Mouse (Mus musculus) embryo, embryonic 10.5 days (tissue): ENCODE measurements at regions not wholly inside any gene's neighbourhood (a gene's known extent, or its start where the extent isn't known, plus 50 kb on each side); places are given as distances from the start of the nearest gene placed in this dataset.
A peak's percentile ranks its signal among the peaks of the same experiment; 100 is the strongest.

Experiments
- DNase-seq: peaks from one replicate; pipeline ENCODE4 v3.0.0-alpha.2; 2015; ENCODE audit warnings: low spot score

DNA sequence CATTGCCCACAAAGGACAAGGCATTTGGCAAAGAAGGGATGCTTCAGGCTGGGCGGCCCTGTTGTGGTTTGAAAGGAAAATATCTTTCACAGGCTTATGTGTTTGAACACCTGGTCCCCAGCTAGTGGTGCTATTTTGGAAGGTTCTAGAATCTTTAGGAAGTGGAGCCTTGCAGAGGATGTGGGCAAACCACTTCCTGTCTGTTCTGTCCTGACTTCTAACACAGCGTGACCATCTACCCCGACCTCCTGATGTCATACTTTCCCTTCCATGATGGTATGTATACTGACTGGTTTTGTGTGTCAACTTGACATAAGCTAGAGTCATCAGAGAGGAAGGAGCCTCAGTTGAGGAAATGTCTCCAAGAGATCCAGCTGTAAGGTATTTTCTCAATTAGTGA is 97.2 kb upstream of the Cops8 start:
- DNase-seq = no peak

DNA sequence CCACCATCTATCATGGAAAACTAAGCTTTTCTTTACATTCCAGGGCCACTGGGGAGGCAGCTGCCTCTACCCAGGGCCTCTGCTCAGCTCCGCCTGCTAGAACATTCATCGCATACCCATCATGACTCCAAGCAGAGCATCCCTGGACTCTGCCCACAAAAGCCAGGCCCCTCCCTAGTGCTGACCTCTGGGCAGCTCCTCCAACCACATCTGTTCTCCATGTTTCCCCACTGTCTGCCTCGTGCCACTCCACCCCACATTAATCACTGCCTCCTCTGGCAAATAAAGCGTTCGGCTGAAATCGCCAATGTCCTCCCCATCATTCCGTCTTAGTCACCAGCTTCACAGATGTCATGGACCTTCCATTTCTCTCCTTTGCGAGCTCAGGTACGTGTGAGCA is 96.2 kb upstream of the Cops8 start:
- DNase-seq = peak; percentile 61

DNA sequence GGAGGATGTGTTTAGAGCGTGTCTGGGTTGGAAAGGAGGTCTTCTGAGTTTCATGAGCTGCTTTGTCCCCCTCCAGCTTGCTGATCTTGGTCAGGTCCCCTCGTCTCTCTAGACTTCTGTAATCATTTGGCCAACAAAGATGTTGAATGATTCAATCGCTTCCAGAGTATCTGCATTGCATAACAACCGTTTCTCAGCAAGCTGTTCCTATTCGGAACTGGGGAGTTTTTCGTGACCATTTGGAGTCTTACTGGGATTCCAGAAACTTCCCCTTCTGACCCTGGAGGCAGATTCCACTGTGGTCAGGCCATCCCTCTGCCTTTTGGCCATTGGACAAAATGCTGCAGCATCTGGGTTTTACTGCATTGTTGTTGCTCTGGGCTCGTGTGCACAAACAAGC is 93.4 kb upstream of the Cops8 start:
- DNase-seq = no peak

DNA sequence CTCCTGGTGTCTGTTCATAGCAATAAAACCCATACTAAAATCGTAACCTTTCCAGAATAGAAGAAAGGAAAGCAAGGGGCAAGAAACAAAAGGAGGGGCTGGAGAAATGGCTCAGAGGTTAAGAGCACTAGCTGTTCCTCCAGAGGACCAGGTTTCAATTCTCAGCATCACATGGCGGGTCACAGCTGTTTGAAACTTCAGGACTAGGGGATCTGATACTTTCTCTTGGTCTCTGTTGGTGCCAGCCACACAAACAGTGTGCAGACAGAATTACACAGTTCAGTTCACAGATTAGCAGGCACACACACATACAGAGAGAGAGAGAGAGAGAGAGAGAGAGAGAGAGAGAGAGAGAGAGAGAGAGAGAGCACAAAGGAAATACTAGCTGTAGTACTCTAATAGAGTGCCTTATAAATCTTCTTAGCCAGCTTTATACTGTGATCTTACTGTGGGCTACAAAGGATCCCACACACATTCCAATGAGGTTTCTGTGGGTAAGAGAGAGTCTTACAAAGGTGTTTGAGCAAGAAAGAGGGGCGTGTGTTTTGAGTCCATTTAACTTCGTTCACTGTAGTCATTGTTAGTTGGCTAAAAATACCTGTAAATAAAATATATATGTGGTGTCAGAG is 89.2 kb upstream of the Cops8 start:
- no peak for DNase-seq

DNA sequence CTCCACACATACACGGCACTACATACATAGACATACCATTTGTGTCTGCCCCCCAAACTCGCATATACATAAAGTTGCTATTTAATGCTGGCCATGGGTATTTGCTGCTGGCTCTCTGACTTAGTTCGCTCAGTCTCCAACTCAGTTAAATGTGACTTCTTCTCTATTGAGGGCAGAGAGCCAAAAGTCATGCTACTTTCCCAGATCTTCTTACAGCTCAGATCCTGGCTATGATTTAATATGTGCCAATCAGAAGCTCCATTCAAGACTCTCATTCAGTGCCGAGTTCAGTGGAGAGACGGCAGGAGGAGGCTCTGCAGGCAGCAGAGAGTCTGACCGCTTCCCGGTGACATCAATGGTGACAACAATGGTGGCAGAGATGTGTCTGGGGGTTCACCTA is 88.6 kb upstream of the Cops8 start:
- no peak for DNase-seq

DNA sequence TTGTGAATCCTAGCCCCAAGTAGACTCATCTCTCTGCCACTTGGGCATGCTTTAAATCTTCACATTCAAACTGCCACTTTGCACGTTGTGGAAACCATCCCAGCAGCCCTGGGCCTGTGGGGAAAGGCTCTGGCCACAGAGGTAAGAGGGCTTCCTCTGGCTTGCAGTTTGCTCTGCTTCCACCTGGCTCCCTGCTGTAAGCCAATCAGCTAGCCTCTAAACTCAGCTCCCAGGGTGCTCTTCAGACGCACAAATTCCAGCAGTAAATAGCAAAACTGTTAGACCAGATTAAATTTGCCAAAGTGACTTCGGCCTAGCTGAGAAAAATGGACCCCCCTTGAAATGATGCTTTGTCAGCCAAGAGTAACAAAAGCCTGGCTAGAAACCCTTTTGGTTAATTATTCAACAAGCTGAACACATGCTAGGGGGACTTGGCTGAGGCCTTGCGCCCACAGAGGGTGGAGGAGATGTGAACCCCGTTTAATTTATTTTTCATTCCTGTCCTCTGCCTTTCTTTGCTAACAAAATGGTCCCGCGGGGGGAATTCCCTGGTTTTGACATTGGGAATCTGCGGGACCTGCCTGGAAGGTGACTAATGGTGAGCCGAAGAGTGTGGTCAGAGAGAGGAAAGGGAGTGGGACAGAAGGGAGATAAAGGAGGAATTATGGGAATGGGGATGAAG is 84.1 kb upstream of the Cops8 start:
- DNase-seq = no peak

DNA sequence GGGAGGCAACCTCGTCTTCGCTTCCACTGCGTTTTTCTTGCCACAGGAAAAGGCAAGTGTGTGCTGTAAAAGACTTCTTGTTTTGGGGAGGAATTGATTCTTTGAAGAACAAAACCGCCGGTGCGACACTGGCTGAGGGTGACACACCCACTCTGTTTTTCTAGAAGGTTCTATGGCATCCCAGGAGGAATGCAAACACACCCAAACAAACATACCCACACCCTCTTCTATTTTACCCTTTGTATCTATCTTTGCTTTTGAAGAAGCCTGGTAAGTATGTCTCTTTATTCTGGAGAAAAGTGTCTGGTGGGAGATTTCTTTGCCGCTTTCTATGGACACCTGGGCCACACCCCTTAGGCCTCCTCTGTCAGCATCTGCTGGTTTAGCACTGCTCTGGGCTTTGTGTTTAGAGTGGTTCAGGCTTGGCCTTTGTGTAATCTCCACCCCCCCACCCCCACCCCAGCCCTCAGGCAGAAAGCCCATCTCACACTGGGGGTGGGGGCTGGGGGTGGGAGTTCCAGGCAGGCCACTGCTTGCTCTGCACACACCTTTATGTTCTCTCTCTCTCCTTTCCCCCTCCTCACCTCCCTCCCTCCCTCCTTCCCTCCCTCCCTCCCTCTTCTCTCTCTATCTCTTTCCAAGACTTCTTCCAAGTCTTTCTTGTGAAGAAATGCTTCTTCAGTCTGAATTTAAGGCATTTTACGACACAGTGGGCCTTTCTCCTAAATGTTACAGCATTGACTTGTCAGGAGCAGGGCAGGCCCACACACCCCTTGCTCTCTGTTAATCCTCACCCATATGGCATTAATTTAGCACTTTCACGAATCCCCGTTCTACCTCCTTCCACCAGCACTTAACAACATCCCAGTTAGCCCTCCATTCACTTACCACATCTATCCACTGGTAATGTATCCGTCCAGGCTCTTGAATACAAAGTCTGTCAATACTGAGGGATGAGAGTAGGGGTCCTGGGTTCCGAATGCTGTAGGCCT is 83.2 kb upstream of the Cops8 start:
- peak; percentile 50 for DNase-seq

DNA sequence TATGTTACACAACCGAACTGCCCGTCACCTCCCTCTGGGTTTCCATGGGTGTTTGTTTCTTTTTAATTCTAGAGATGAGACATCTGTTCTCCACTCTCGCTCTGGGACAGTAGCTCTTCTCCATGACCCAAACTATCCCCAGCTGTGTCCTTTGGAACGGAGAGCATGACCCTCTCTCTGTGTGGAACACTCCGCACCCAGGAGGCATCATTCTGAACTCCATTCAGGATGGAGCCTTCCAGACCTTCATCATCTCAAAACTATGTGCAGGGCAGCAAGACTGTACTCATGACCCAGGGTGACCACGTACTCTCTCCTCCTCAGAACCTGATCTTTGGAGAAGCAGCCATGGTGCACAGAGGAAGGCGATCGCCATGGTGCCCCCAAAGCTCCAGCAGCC is 80.5 kb upstream of the Cops8 start:
- DNase-seq = no peak

DNA sequence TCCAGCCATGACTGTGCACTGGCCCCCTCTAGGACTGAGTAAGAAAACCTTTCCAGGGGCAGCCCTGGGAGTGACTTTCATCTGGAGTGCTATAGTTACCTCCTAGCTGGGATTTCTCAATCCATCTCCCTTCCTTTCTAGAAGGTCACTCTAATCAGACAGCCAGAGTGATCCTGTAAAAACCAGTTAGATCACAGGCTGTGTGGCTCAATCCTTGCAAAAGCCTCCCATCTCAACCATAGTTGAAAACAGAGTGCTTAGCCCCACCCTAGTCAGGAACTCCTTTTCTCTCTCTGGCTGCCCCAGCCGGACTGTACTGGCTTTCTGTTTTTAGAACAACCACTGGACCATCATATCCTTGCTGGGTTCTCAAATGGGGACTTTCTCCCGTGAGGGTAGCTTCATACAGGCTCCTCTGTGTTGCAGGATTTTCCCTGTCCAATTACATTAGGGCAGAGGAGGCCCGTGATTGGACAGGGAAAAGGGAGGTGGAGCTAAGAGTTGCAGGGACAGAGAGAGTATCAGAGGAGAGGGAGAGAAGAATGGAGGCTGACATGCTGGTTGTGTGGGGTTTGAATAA is 78.0 kb upstream of the Cops8 start:
- no peak for DNase-seq

DNA sequence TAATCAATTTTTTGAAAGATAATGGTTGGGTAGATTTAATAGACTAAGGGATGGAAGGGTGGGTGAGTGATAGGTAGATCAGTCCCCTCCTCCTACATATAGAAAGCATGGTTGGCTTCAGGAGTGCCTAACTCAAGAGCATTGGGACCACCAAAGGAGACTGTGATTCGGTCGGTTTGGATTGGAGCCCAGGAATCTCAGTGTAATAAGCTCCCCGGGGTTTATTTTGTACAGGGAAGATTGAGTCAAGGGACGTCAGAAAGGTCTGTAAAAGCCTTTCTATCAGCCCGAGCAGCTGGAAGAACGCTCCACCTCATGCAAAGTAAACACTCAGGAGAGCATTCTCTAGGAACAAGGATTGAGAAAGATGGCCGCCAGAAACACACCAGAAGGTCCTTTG is 76.5 kb upstream of the Cops8 start:
- DNase-seq = no peak

DNA sequence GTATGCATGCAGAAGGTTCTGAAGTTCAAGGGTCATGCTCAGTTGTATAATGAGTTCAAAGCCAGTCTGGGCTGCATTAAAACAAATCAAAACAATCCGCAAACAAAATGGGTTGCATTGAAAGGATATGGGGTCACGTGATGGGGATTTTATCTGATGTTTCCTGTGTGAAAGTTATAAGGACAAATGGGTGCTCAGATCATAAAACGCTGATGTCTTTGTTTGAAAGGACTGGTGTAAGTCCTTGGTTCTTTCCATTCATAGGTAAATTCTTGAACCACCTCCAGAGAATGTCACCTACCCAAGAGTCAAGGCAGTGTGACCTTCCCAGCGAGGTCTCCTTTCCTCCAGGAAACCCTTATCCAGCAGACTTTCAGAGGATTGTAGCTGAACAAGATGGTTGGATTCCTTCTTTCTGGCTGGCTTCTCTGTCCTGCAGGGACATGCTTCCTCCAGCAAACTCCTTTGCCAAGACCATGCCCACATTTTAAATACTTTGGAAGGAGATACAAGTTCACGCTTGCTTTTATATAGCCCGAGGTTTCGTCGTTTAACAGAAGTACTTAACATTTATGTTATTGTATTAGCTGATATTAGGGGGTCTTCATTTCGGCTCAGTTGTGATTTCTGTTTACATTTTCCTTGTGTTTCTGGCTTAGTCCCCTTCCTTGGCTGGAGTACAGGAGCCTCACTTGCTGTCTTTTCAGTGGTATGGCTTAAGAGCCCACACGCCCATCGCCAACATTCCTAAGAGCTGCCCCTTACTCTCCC is 74.6 kb upstream of the Cops8 start:
- DNase-seq = no peak

DNA sequence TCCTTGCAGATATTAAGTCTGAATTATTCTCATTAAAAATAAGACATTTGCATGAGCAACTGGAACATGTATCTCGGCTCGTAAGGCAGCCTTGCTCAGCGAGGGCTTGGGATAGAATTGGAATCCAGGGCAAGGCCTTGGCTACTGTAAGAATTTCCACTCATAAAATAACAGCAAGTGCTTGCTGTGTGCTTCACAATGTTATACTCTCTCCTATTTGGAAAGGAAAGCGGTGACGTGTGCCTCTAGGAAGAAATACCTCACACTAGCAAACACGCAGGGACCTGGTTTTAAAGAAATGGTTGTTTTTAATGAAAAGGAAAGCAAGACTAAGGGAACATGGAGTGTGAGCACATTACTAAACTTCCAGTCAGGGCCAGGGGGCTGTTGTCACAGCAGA is 69.3 kb upstream of the Cops8 start:
- DNase-seq = no peak

DNA sequence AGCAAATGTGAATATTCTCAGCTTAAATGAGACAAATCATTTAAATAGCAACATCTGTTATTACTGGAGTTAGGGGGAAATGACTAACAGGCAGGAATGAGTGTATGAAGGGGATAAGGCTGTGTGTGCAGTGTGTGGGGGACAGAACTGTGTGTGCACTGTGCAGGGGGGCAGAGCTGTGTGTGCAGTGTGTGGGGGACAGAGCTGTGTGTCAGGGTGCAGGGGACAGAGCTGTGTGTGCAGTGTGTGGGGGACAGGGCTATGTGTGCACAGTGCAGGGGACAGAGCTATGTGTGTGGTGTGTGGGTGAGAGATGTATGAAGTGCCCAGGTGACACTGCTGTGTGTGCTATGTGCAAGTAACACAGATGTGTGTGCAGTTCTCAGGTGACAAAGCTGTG is 66.7 kb upstream of the Cops8 start:
- DNase-seq = no peak

DNA sequence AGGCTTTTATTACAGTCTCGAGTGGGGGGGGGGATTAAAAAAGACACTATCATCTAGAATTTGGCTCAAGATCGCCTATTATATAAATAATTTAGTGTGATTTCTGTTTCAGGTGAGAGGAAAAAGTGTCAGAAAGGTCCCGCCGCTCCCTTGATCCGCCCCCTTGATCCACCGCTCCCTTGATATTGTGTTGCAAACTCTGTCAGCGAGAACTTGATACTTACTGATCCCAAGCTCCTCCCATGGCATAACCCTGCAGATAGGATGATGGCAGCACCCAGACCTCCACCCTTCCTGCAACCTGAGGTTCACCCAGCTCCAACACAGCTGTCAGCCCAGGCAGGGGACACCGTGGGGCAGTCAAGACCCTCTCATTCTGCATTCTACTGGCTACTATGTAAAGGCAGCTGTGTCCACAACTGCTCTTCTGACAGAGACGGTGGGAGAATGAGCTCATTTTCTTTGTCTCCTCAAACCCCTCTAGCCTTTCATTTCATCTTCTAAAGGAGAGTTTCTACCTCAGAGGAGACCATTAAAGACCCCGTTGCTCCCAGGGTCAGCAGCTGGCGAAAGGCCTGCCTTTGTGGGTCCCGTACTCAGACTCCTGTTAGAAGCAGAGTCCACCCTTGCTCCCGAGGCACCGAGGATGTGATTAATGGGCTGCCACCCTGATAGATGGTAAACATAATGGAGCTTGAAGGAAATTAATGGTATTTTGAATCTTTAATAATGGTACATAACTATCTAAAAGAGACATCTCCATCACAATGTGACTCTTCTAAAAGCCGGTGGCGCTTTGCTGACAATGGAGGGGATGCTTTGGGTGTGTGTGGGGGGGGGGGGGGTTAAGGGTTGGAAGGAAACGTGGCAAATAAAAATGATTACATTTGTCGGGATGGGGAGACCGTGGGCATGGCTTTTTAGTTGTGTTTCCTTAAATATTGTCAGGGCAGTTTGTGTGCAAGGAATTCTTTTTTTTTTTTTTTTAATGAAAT is 58.7 kb upstream of the Cops8 start:
- DNase-seq = peak; percentile 81

DNA sequence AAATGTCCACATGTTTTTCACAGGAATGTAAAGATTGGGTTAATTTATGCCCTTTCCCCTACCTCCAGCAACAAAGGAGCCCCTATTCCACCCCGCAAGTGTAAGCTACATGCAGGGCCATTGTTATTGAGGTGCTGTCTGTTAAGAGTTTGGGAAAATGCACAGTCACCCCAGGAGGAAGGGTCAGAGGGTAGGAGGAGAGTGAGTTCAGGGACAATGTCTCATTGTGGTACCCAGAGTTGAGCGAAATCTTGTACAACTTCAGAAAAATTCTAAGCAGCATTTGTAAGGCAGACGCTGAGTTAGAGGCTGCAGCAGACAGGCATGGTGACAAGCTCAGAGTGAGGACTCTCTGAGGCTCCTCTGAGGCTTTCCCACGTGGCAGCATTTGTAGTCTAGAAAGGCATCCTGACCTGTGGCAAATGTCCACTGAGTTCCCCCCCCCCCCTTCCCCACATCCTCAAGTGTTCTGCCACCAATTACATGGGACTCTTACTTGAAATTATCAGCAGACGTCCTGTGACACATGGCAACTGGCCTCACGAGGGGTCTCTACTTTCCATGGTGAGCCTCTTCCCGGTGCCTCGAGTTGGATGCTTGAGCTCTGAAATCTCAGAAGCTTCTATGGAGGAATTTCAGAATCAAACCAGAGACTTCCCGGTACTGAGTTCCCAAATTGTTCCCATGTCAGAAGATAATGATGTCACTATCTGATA is 57.8 kb upstream of the Cops8 start:
- peak; percentile 77 for DNase-seq

DNA sequence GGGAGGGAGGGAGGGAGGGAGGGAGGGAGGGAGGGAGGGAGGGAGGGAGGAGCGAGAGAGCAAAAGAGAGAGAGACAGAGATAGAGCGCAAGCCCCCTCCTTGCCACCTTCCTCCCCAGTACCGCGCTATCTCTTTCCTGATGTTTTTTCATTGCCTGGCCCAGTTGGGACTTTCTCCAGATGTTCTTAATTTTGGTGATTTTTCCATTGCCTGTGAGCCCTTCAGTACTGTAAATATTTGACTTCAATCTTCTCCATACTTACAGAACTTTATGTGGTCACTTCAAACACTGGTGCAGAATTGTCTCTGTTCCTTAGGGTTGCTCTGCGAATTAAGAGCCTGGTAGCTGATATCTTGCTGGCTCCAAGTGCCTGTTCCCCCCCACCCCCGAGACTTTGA is 50.1 kb upstream of the Cops8 start:
- DNase-seq = no peak
